Mouse (Mus musculus) mesoderm, embryonic 11.5 days (tissue): Measurements from ENCODE around the gene Mettl23.
"Not testable (repeated sequence)": the region's sequence is repeated elsewhere in the genome, so short reads cannot be mapped to it uniquely, and the experiment has no call there.

ENCODE experiments used
- DNase-seq: peaks from one replicate; pipeline ENCODE4 v3.0.0-alpha.2; 2012; ENCODE audit warnings: low read depth, low spot score

Mettl23 gene

GRCm38 (mm10) chr11:116880839-116881238, 37.8 kb downstream of the Mettl23 start:
- DNase-seq, result no peak

- DNase-seq, result no peak
These were observed 38.4 kb downstream of the Mettl23 start for GRCm38 (mm10) chr11:116881440-116881839.

- no peak for DNase-seq
These were observed 39.4 kb downstream of the Mettl23 start for GRCm38 (mm10) chr11:116882446-116882845.

- no peak for DNase-seq
These were observed 41.0 kb downstream of the Mettl23 start for GRCm38 (mm10) chr11:116884061-116884460.

GRCm38 (mm10) chr11:116885275-116886151, 42.4 kb downstream of the Mettl23 start:
- peak; percentile 90 for DNase-seq

- DNase-seq, result no peak
These were observed 44.1 kb downstream of the Mettl23 start for GRCm38 (mm10) chr11:116887136-116887535.

GRCm38 (mm10) chr11:116893532-116894442, 50.7 kb downstream of the Mettl23 start:
- DNase-seq, result no peak

- DNase-seq, result no peak
These were observed 52.3 kb downstream of the Mettl23 start for GRCm38 (mm10) chr11:116895402-116895801.

- no peak for DNase-seq
These were observed 56.2 kb downstream of the Mettl23 start for GRCm38 (mm10) chr11:116899247-116899646.

- not testable (repeated sequence) for DNase-seq
These were observed 59.5 kb downstream of the Mettl23 start for GRCm38 (mm10) chr11:116902588-116902987.
